Mouse (Mus musculus) Muller cell, postnatal 12 days (primary cell): ENCODE measurements around the gene Mocs1.
"Not testable (repeated sequence)": the region's sequence is repeated elsewhere in the genome, so short reads cannot be mapped to it uniquely, and the experiment has no call there.

Experiments
- DNase-seq: peaks from one replicate; pipeline ENCODE4 v3.0.0-alpha.2; 2015; ENCODE audit errors: inconsistent ontology term

Mocs1 gene

DNA sequence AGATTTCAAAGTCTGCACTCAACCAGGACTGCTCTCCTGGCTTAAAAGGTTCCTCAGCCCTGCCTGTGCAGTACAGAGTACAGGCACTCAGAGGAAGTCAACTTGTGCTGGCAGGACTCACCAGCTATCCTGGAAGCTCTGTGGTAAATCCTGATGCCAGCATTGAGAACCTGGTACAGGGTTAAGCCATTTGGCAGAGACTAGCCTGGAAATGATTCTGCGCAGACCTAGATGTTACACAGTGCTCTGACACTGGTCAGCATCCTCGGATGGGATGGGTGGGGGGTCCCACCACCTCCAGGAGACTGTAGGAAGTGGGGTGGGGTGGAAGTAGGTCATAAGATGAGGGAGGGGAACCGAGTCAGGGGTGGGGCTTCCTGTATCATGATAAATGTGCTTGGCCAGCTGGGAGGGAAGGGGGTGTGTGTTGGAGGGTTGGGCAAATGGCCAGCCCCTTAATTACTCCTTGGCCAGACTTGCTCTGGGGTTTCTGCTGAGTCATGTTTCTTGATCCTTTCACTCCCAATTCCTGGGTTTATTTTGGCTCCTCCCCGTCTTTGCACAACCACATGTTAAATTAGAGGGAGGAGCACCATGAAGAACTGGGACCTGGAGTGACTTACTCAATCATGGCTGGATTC is 4.0 kb downstream of the Mocs1 start:
- DNase-seq, result peak; percentile 75

- no peak for DNase-seq
These were observed 4.9 kb downstream of the Mocs1 start for GRCm38 (mm10) chr17:49433071-49433470.

- no peak for DNase-seq
These were observed 6.1 kb downstream of the Mocs1 start for GRCm38 (mm10) chr17:49434236-49434635.

DNA sequence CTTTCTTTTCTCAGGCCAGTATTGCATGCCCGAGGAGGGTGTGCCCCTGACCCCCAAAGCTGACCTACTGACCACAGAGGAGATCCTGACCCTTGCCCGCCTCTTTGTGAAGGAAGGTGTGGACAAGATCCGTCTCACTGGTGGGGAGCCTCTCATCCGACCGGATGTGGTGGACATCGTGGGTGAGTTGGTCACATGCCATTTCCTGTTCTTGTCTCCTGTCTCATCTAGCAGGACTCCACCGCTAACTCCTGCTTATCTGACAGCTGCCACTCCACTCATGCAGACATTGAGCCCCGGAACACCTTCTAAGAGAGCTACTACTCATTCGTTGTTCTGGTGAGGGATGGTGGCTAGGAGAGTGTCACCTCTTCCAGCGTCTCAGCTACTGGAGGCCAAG is 6.9 kb downstream of the Mocs1 start:
- DNase-seq, result no peak

- no peak for DNase-seq
These were observed 8.5 kb downstream of the Mocs1 start for GRCm38 (mm10) chr17:49436631-49437030.

GRCm38 (mm10) chr17:49437306-49437705 is 9.1 kb downstream of the Mocs1 start:
- not testable (repeated sequence) for DNase-seq

DNA sequence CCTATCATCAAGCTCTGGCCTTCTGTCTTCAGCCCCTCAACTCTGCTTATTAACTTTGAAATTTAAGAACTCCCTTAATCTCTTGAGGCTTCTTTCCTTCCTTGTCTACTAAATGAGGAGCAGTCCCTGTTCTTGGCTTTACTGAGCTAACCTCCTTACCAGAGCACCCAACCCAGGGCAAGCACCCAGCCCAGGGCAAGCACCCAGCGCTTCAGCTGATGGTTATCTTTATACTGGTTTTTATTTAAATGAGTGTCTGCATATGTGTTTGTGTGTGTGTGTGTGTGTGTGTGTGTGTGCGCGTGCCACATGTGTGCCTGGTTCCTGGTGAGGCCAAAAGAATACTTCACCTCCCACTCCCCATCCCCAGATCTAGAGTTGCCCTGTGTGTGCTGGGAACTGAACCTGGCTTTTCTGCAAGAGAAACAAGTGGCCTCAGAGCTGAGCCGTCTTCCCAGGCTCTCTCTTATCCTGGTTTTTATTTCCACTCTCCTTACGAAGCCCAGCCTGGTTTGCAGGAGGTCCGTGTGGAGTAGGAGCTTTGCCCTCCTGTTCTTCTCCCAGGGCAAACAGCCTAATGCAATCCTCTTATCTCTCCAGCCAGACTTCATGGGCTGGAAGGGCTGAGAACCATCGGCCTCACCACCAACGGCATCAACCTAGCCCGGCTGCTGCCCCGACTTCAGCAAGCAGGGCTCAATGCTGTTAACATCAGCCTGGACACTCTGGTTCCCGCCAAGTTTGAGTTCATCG is 10.8 kb downstream of the Mocs1 start:
- no peak for DNase-seq

DNA sequence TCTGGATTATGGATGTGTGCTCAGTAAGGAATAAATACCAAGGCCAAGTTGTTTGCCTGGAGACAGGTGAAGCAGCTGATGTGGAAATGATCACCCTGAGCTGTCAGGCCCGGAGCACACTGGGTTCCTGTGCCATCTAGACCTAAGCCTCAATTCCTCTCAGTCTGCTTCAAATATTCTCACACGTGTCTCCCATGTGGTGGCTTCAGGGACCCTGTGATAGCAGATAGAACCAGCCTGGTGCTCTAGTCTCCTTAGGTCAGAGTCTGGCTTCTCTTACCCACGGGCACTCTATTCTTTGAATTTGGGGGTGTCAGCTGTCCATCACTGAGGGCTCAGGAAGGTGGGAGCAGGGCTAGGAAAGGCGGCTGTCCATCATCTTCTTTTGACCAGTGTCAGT is 11.5 kb downstream of the Mocs1 start:
- no peak for DNase-seq

- DNase-seq, result no peak
These were observed 12.4 kb downstream of the Mocs1 start for GRCm38 (mm10) chr17:49440331-49441130.

GRCm38 (mm10) chr17:49442841-49443240 is 14.7 kb downstream of the Mocs1 start:
- DNase-seq, result not testable (repeated sequence)

GRCm38 (mm10) chr17:49448570-49449229 is 20.5 kb downstream of the Mocs1 start:
- DNase-seq, result peak; percentile 46

DNA sequence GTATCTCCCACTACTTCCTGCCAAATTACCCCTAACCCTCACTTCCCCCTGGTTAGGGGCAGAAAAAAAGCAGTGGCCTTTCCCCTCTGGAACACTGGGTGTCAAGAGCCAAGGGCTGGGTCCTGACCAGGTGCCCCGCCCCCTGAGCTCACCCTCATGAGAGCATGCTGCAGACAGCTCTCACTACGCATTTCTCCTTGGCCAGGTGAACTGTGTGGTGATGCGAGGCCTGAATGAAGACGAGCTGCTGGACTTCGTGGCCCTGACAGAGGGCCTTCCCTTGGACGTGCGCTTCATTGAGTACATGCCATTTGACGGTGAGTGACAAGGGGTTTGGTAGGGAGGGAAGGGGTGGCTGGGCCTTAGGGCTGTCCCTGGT is 21.1 kb downstream of the Mocs1 start:
- DNase-seq, result no peak

GRCm38 (mm10) chr17:49450922-49451321 is 22.8 kb downstream of the Mocs1 start:
- DNase-seq, result no peak

GRCm38 (mm10) chr17:49456334-49456733 is 28.2 kb downstream of the Mocs1 start:
- DNase-seq, result peak; percentile 76

GRCm38 (mm10) chr17:49457833-49458232 is 29.7 kb downstream of the Mocs1 start:
- DNase-seq, result no peak

DNA sequence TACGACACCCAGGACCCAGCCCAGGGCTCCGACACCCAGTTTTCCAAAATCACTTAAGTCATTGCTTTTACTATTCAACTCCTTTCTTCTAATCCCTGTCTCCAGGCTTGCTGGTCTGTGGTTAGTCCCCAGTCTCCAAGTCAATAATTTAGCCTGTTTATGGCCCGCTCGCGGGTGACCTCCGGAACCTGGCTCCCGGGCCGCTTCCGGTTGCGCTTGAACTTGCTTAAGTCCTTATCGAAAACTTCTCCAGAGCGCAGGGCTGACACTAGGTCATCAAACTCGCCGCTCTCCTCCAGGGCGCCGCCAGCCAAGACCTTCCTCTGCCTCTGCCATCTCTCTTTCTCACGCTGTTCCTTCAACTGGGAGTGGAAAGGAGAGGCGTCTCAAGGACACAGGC is 30.2 kb downstream of the Mocs1 start:
- DNase-seq, result no peak

DNA sequence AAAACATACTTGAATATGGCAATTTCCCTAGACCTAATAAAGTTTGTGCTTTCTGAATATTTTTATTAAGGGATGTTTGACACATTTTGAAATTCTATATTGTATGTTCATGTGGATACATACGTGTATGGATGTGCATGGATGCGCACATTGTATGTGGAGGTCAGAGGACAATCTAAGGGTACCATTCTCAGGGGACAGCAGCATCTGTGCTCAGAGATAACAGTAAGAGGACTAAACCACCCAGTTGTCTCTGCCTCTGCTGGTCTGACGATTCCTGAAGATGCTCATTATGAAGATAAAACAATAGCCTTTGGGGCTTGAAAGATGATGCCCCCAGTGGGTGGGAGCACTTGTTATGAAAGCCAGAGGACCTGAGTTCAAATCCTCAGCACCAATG is 36.7 kb downstream of the Mocs1 start:
- no peak for DNase-seq

DNA sequence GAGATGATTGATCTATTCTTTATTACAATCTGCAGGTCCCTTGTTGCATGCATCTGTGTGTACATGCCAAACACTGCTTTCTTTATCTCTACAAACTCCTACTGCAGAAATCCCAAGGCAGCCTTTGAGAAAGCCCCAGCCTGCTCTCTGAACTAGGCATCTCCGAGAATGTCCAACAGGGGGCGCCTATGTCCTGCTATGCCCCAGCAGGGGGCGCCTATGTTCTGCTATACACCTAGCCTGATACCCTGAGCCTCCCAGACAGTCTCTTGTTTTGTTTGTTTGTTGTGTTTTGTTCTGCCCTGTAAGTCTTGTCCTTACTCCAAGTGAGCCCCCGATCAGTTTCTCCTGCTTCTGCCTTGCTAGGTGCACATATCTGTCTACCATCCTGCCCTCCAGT is 40.1 kb downstream of the Mocs1 start:
- DNase-seq, result peak; percentile 32

GRCm38 (mm10) chr17:49472626-49473025 is 44.5 kb downstream of the Mocs1 start:
- DNase-seq, result peak; percentile 90

DNA sequence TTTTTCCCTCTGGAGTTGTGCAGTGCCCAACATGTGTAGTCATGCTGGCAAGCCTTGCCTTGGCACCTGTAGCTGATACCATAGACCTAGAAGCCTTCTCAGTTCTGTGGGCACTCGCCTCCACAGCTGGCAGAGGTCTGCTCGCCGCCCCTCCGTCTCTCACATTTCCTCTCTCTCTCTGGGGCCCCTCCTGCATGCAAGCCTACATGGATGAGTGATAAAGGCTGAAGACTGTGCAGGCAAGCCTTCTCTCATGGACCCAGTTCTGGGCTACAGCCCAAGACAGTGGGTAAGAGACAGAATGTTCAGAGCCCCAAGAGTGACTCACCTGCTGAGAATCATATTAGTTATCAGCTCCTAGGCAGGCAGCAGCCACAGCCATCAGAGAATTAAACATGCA is 45.9 kb downstream of the Mocs1 start:
- DNase-seq, result peak; percentile 66

GRCm38 (mm10) chr17:49475174-49475573 is 47.0 kb downstream of the Mocs1 start:
- DNase-seq, result no peak

DNA sequence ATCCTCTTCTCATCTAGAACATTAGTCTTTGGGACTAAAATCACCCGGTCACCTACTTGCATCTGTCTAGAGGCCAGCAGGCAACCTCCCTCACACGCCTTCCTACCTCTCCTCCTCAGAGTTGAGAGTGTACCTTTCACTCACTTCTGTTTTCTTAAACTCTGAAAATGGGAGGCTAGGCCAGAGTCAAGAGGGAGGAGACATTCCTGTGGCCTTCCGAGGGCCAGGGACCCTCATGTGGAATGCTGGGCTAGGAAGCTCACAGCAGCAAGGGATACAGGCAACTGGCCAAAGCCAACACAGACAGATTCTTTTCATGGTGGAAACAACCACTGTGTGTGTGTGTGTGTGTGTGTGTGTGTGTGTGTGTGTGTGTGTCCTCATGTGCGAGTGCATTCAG is 49.2 kb downstream of the Mocs1 start:
- peak; percentile 80 for DNase-seq
